Mouse (Mus musculus): ENCODE measurements around the gene Scamp4.
"Not testable (repeated sequence)": the region's sequence is repeated elsewhere in the genome, so short reads cannot be mapped to it uniquely, and the experiment has no call there.

Gene Scamp4

GRCm38 (mm10) chr10:80578911-80579310, 23.8 kb upstream of the Scamp4 start:
- DNase-seq: peak; percentile 62 to 64

GRCm38 (mm10) chr10:80583047-80583446, 19.6 kb upstream of the Scamp4 start:
- DNase-seq: no peak

- DNase-seq: peak in 1 of 2 experiments; percentile 53
Measured at GRCm38 (mm10) chr10:80584045-80584488, 18.6 kb upstream of the Scamp4 start.

GRCm38 (mm10) chr10:80584642-80585552, 17.8 kb upstream of the Scamp4 start:
- DNase-seq: no peak

GRCm38 (mm10) chr10:80585581-80585980, 17.1 kb upstream of the Scamp4 start:
- no peak for DNase-seq

- no peak for DNase-seq
Measured at GRCm38 (mm10) chr10:80586407-80587304, 16.0 kb upstream of the Scamp4 start.

GRCm38 (mm10) chr10:80587305-80587657, 15.4 kb upstream of the Scamp4 start:
- no peak for DNase-seq

- no peak for DNase-seq
Measured at GRCm38 (mm10) chr10:80589127-80589878, 13.4 kb upstream of the Scamp4 start.

- DNase-seq: peak; percentile 91 to 95
Measured at GRCm38 (mm10) chr10:80589879-80590854, 12.5 kb upstream of the Scamp4 start, which contains the start of gene Abhd17a. TSS of gene Abhd17a (minus strand) at chr10:80590341.

GRCm38 (mm10) chr10:80596318-80596717, 6.4 kb upstream of the Scamp4 start:
- no peak for DNase-seq

- no peak for DNase-seq
Measured at GRCm38 (mm10) chr10:80603364-80603763, 692 bp downstream of the Scamp4 start.

- DNase-seq: no peak
Measured at GRCm38 (mm10) chr10:80604001-80604509, 1.4 kb downstream of the Scamp4 start.

GRCm38 (mm10) chr10:80604988-80605387, 2.3 kb downstream of the Scamp4 start:
- no peak for DNase-seq

- DNase-seq: not testable (repeated sequence)
Measured at GRCm38 (mm10) chr10:80605721-80606120, 3.0 kb downstream of the Scamp4 start, which contains the start of gene Gm49322. TSS of gene Gm49322 (plus strand) at chr10:80606021.

- DNase-seq: no peak
Measured at GRCm38 (mm10) chr10:80606306-80606705, 3.6 kb downstream of the Scamp4 start.

- DNase-seq: peak in 1 of 2 experiments; percentile 23
Measured at GRCm38 (mm10) chr10:80606737-80607350, 4.2 kb downstream of the Scamp4 start.

GRCm38 (mm10) chr10:80608435-80608834, 5.8 kb downstream of the Scamp4 start:
- DNase-seq: peak in 1 of 2 experiments; percentile 3

- DNase-seq: peak in 1 of 2 experiments; percentile 27
Measured at GRCm38 (mm10) chr10:80609269-80609924, 6.7 kb downstream of the Scamp4 start.

- peak; percentile 87 to 88 for DNase-seq
Measured at GRCm38 (mm10) chr10:80610116-80610785, 7.6 kb downstream of the Scamp4 start.
